Mouse (Mus musculus): ENCODE results near the gene Ssh1.

Gene Ssh1

DNA sequence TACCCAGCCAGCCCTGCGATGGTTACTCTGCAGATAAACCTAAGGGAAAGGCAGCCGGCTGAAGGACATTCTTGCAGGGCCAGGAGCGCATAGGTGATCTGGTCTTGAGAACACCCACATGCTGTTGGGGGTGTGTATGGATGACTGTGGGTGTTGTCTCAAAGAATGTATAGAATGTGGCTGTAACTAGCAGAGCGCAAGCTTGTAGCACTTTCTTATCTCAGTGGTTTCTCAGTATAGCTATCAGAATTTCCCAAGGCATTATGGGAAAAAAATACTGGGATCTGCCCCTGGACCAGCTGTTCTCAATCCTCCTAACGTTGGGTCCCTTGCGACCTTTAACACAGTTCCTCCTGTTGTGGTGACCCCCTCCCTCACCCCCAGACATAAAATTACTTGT is 59.8 kb downstream of the Ssh1 start:
- DNase-seq (ENCODE audit: extremely low spot score, low read depth, low spot score) = no peak

DNA sequence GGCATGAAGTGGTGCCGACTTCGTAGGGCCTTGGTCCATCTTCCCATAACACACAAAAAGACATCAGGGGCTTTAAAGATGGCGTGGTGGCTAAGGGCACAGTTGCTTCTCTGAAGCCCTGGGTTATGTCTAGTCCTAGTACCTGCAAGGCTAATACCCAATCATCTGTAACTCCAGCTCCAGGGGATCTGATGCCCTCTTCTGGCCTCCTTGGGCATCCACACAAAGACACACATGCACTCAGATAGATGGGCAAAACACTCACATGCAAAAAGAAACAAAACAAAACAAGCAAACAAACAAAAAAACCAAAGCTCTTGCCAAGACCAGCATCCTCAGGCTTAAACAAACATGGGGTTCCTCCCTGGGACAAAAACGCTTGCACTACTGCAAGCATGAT is 60.2 kb downstream of the Ssh1 start:
- no peak for DNase-seq (ENCODE audit: extremely low spot score, low read depth, low spot score)

DNA sequence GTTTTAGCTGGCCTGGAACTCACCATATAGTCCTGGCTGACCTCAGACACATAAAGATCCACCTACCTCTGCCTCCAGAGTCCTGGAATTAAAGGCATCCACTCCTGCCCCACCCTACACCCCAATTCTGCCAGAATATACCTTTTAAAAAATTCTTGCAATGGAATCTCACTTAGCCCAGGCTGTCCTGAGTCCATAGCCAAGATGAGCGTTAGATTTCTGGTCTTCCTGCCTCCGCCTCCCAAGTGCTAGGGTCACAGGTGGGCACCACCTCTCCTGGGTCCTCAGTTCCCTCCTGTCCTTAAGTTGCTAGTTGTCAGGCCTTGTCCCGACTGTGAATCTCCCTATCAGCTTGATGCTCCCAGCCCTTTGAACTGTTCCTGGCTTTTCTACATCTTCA is 61.4 kb downstream of the Ssh1 start:
- DNase-seq (ENCODE audit: extremely low spot score, low read depth, low spot score) = no peak

DNA sequence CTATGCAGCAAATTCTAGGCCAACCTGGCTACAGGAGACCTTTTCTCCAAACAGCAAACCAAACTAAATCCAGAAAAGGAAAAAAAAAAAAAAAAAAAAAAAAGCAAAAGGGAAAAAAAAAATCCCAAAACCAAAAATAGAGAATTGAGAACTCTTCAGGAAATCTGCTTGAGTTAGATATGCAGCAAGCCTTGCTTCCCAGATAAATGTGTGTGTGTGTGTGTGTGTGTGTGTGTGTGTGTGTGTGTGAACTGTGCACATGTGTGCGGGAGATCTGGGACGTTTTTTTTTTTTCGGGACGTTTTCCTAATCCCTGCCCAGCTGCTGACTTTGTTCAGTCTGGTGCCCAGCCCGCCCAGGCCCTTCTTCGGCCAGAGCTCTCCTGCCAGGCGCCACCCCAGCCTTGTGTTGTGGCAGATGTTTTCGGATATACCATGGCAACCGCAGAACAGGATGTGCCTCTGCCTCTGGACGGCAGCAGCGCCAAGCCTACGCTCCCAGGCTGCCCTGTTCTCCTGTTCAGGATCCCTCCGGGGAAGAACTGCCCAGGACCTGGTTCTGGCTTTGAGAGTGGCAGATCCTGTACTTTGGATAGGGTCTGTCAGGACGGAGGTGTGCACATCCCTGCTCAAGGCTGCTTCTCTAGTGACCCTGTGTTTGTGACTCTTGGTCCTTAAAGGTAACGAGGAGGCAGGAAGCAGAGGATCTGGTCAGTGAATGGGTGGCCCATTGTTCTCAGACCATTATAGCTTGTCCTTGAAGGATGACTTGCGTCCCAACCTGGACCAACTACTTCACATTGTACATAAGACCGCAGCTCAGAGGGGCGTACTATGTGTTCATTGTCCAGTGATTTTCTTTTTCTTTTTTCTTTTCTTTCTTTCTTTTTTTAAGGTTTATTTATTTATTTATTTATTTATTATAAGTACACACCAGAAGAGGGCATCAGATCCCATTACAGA is 62.8 kb downstream of the Ssh1 start:
- DNase-seq (ENCODE audit: extremely low spot score, low read depth, low spot score) = no peak

DNA sequence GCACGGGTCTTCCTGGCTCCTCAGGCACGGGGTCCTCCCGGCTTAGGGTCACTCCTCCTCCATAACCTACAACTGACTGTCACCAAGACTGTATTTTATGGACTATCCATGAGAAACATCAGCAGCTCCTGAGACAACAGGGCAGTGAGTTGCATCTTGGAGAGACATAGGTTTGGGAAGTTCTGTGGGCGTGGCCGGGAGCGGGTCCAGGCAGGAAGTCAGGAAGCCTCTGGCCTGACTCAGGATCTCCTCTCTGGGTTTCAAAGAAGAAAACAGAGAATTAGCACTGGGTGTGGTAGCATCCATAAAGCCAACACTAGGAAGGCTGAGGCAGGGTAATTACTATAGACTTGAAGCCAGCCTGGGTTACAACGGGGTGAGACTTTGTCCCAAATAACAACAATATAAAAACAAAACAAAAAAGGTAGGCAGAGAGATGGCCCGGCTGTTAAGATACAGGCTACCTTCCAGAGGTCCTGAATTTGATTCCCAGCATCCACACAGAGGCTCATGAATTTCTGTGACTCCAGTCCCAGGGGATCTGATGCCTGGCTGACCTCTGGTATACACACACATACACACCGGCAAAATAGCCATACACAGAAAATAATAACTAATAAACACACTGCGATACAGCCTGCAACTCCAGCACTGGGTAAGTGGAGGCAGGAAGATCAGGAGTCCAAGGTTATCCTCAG is 63.6 kb downstream of the Ssh1 start:
- DNase-seq (ENCODE audit: extremely low spot score, low read depth, low spot score) = no peak

DNA sequence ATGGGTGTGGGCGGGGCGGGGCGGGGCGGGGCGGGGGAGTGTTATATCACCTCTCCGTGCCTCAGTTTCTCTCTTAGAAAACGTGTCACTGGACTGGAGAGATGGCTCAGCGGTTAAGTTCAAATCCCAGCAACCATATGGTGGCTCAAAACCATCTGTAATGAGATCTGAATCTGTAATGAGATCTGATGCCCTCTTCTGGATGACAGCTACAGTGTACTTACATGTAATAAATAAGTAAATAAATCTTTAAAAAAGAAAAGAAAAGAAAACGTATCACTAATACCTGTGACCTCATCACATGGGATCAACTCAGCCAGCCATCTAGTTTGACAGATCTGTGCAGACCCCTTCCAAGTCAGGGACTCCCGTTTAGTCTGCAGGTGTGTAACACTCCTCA is 64.2 kb downstream of the Ssh1 start:
- DNase-seq (ENCODE audit: extremely low spot score, low read depth, low spot score) = no peak

DNA sequence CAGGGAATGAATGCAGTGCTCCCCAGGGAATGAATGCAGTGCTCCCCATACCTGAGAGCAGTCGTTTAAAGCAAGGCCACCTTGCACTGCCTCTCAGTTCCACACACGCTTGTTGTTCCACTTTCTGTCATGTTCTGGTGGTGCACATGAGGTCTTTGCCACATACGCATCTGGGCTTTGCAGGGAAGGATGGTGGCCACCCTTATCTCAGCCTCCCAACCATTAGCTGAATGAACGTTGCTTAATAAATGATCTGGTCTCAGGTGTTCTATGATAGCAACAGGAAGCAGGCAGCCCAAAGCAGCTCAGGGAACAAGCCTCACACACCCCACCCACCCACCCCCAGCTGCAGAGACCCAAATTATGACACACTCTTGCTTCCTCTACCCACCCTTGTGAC is 69.1 kb downstream of the Ssh1 start:
- DNase-seq (ENCODE audit: extremely low spot score, low read depth, low spot score) = no peak

DNA sequence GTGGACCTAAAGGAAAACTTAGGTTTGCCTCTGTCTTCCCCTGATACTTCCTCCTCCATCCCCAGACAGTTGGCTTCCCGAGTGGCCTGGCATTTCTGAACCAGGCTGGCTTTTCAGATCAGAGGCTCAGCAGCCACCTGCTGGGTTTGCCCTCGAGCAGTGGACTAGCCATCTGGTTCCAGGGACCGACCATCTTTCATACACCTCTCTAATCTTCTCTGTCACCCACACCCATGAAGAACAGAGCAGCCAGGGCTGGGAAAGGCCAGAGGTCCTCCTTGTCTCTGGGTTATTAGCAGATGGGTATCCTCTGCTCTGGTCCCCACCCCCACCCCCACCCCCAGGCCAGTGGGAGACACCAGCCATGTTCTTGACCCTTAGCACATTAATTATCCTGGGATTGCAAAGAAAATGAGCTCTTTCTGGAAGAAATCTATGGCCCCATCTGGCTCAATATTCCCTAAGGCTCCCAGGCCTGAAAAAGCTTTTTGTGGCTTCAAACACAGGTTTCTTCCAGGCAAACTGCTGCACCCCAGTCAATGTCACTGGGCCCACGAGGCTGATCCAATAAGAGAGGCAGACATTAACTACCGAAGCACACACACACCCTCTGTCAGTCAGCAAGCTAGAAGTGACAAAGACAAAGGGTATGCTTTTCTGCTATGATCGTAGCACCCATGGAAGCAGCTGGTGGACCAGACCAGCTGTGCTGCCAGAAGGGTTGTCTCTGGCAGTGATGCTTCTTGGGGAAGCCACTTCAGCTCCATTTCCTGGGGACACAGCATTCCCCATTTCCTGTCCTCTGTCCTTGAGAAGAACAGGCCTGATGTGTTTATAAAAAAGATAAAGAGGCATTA is 72.2 kb downstream of the Ssh1 start:
- DNase-seq (ENCODE audit: extremely low spot score, low read depth, low spot score) = no peak

DNA sequence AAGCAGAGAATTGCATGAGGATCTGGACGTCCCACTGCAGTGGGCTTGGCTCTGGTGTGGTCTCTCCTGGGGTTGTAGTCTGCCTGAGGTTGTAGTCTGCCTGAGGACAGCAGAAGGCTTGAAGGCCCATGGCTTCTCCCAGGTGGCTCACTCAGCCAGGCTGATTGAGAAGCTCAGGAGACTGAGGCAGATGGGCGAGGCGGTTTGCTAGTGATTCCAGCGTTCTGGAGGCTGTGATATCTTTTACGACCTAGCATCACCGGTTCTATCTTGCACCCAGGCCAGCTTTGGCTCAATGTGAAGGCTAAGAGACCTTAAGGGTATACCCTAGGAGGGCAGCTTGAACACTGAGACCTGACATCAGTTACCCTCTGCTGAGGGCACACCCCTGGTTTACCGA is 74.6 kb downstream of the Ssh1 start:
- no peak for DNase-seq (ENCODE audit: extremely low spot score, low read depth, low spot score)

DNA sequence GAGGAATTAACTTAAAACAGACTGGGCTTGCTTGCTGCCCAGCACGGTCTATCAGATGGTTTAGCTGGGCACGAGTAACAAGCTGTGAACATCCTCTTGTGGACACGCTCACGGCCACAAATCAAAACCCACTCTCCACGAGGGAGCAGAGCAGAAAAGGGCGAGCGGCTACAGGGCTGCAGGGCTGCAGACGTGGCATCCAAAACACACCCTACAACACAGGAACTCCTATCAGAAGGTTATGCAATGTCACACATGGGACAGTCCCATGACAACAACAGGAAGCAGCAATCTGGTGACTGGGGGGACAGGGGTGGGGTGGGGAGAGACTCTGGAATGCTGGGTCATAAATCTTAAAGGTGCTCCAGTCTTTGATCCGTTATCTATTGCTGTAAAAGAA is 75.0 kb downstream of the Ssh1 start:
- no peak for DNase-seq (ENCODE audit: extremely low spot score, low read depth, low spot score)

DNA sequence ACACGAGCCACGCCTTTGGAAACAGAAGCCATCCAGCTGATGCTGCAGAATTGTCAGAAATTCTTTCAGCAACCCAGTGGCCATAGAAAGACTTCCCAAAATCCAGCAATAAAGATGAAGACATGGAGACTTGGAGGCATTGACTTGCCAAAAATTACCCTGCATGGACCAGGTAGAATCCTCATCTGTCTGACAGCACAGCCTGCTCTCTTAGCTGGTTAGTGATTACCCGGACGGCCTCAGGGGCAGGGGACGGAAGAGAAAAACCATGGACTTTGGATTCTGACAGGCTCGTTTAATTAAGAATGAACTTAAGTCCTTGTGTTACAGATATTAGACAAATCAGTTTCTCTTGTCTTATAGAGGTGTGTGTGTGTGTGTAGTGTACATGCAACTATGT is 83.0 kb downstream of the Ssh1 start:
- DNase-seq (ENCODE audit: extremely low spot score, low read depth, low spot score) = no peak

DNA sequence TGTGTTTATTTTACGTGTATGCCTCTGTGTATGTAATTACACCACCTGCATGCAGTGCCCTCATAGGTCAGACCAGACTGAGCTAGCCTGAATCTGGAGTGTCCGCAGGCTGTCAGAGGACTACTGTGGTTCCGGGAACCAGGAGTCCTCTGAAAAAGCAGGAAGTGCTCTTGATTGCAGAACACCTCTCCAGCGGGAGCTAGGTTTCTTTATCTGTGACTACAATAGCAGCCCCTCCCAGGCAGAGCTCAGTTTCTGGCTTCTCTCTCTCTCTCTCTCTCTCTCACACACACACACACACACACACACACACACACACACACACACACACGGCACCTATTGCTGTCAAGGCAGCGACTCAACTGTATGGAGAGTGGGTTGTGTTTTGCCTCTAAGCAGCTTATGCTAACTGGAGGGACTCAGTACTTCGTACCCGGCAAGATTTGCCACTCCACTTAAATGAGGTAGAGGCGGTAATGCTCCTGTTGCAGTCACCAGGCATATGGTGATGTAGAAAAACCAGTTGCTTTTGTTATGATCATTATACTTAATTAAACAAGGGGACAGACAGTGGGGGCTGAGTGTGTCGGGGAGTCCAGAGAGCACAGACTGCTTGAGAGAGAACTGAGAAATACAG is 83.5 kb downstream of the Ssh1 start:
- no peak for DNase-seq (ENCODE audit: extremely low spot score, low read depth, low spot score)

DNA sequence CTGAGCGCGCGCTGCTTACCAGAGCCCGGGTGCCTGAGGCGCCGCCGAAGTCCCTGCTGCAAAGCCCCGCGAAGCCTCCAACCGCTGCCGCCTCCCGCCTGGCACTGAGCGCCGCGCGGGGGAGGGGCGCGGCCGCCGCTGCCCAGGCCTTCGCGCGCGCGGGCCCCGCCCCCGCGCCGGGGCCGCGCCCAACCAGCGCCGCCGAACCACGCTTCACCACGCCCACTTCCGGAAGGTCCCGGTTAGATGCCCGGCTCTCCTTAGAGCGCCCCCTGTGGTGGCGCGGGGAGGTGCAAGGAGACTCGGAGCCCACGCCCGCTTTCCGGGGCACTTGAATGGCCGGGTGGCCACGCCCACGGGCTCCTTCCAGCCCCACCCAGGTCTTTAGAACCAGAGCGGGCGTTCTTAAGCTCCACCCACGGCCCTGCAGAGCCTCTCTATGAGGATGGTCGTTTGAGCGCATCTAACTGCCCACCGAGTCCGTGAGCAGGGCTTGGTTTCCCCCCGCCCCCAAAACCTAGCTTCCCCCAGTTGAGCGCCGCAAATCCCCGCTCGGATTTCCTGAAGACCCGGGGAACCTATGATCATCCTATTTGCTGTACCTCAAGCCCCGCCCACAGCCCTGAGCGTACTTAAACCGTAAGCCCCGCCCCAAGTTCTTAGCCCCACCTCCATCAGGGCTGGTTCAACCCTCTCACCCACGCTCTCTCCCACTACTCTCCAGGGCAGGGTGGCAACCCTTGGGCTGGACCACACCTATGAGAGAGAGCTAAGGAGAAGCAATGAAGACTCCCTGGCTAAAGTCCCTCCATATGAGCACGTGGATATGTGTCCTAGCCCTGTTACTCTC is 84.9 kb downstream of the Ssh1 start, which contains the start of gene Coro1c:
TSS of gene Coro1c (minus strand) at position 167 of the 850 bp plus-strand sequence.
- DNase-seq (ENCODE audit: extremely low spot score, low read depth, low spot score) = peak; percentile 90

DNA sequence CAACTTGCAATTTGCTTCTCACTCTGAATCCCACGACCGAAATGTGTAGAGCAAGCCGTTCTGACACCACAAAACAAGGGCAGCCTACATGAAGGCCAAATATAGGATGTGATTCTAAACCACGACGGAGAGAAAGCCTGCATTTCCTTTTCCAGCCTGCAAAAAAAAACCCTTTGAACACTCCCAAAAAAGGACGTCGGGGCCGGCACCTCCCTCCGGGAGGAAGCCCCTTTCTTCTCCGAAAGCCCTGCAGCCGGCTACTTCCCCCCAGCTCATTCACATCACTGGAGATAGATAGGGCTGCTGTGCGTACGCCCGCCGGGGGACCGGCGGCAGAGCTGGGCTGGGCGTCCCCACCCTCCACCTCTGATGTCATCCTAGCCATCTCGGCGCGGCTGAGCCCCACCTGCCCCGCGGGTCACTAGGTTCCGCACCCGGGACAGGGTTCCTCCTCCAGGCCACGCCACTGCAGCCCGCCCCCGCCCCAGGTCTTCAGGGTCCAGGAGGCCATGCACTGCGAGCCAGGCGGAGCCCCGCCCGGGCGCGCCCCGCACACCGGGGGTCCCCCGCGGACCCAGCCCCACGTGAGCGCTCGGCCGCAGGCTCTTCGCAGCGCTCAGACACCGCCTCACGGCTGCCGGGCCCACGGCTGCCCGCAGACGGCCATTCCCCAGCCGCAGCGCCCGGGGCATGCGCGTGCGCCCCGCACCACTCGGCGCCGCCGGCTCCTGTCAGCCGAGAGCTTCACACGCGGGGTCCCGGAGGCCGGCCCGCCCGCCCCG is 85.7 kb downstream of the Ssh1 start:
- DNase-seq (ENCODE audit: extremely low spot score, low read depth, low spot score) = no peak

DNA sequence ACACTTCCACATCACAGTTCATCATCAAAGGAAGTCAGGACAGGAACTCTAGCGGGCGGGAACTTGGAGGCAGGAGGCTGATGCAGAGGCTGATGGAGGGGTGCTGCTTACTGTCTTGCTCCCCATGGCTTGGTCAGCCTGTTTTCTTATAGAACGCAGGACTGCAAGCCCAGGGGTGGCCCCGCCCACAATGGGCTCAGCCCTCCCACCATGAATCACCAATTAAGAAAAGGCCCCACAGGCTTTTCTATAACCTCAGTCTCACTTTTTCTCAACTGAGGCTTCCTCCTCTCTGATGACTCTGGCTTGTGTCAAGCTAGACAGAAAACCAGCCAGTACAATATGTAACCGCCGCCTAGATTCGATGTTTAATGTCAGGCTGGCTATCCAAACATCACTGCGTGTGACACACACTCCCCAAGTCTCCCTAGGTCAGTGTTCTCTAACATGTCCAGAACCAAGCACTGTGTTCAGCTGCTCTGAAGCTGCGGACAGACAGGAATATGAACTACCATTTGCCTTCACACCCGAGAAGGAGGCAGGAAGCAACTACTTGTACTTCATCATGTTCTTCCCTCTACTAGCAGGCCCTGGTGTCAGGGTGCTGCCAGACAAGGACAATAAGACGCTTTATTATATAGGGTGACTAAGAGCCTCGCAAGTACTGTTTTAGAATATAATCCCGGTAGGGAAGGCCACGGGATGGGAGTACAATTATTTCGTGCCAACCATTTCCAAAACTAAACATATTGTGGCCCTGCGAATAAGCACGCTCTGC is 86.5 kb downstream of the Ssh1 start:
- DNase-seq (ENCODE audit: extremely low spot score, low read depth, low spot score) = no peak

DNA sequence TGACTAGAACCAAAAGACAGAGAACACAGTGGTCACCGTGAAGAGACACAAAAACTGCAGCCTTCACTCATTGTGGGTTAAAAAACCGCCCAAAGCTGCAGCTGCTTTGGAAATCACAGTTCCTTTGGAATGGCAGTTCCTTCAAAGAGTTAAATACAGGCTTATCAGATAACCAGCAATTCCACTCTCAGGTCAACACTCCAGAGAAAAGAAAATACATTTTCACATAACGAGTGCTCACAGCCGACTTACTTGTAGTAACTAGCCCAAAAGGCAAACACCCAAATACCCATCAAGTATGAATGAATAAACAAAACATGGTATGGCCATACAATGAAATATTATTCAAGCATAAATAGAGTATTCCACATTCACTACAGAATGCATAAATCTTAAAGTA is 88.7 kb downstream of the Ssh1 start:
- DNase-seq (ENCODE audit: extremely low spot score, low read depth, low spot score) = no peak

DNA sequence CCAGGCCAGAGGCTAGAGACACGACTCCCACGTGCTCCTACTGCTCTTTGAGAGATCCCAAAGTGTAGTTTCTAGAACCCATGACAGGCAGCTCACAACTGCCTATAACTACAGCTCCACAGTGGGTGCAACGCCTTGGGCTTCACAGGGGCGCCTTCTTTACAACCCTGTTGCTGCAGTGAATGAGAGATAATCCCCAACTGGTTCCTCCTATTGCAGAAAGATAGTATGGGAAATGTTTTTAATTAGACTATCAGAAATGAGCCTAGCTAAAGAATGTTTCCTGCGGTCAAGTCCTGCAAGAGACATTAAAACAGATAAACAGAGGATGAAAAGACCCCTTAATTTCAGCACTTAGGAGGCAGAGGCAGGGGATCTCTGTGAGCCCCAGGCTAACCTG is 90.7 kb downstream of the Ssh1 start:
- DNase-seq (ENCODE audit: extremely low spot score, low read depth, low spot score) = no peak

DNA sequence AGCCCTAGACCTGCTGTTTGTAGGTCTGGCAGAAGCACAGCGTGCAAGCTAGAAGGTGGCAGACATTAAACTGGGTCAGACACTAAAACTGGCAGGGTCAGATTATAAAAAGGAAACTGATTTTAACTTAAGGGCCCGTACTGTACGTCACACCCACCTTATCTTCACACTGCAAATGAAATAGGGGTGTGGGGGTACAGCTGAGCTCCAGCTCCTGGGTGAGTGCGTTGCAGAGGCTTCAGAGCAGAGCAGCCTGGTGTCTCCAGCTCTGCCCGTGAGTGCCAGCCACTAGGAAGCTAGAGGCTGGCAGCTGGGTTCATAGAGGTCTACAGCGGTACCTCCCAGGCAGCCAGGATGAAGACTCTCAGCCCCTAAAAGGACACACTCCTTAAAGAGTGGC is 91.7 kb downstream of the Ssh1 start:
- DNase-seq (ENCODE audit: extremely low spot score, low read depth, low spot score) = no peak

All from hindlimb bud, embryonic 11.5 days (tissue).